Mouse (Mus musculus): ENCODE measurements around the gene Tmem121. TPM values are rescaled to one million over a fixed set of nuclear protein-coding genes. Genes with fewer than 3 reads are reported as not detected.

Tmem121 gene
- polyA plus RNA-seq, 1 experiment from 2014 or later, result 6.7 TPM

GRCm38 (mm10) chr12:113151661-113152271 lies 34.0 kb upstream of the Tmem121 start:
- H3K9ac ChIP-seq, result peak overlapping the region; percentile 49
- no peaks in the 10 kb centered on the region for H3K9me3 ChIP-seq
- peak overlapping the region; percentile 43 for H3K4me3 ChIP-seq (replicated peaks)
- H3K36me3 ChIP-seq, result 0 out of 2 replicates have a peak, but pooled peaks cover 4% of the 10 kb centered on the region
- no peak overlapping the region for H3K27ac ChIP-seq
- peaks cover 36% of the 10 kb centered on the region for H3K4me1 ChIP-seq (replicated peaks)
- WGBS, result under 1% methylated on average over 36 of the region's 36 CpGs
- peak overlapping the region; percentile 90 for H3K4me2 ChIP-seq (replicated peaks)
- peaks cover 6% of the 10 kb centered on the region for H3K27me3 ChIP-seq (replicated peaks)
- no peak for ATAC-seq

GRCm38 (mm10) chr12:113152272-113152661 lies 33.5 kb upstream of the Tmem121 start:
- Histone ChIP-seq H3K9me3 (no peaks in the 10 kb centered on the region), H3K4me2 (replicated peaks) (peak overlapping the region; percentile 90), H3K27me3 (replicated peaks) (peaks cover 6% of the 10 kb centered on the region), H3K4me1 (replicated peaks) (peaks cover 36% of the 10 kb centered on the region), H3K36me3 (0 out of 2 replicates have a peak, but pooled peaks cover 4% of the 10 kb centered on the region), H3K27ac (no peak overlapping the region), H3K4me3 (replicated peaks) (peak overlapping the region; percentile 43), H3K9ac (peak overlapping the region; percentile 49)
- 18% methylated on average over 19 of the region's 19 CpGs for WGBS
- ATAC-seq, result no peak

- no peak overlapping the region for H3K9ac ChIP-seq
- H3K4me1 ChIP-seq (replicated peaks), result peaks cover 38% of the 10 kb centered on the region
- WGBS, result 77% methylated on average over 6 of the region's 6 CpGs
- peaks cover 6% of the 10 kb centered on the region; the same call in 1 of the 2 replicates for H3K27me3 ChIP-seq (replicated peaks)
- H3K4me2 ChIP-seq (replicated peaks), result peak overlapping the region; percentile 90; the same call in 1 of the 2 replicates
- 0 out of 2 replicates have a peak, but pooled peaks cover 4% of the 10 kb centered on the region for H3K36me3 ChIP-seq
- ATAC-seq, result no peak
- no peak overlapping the region for H3K4me3 ChIP-seq (replicated peaks)
- no peaks in the 10 kb centered on the region for H3K9me3 ChIP-seq
- H3K27ac ChIP-seq, result no peak overlapping the region
Observed at GRCm38 (mm10) chr12:113152991-113153525, 32.7 kb upstream of the Tmem121 start.

DNA sequence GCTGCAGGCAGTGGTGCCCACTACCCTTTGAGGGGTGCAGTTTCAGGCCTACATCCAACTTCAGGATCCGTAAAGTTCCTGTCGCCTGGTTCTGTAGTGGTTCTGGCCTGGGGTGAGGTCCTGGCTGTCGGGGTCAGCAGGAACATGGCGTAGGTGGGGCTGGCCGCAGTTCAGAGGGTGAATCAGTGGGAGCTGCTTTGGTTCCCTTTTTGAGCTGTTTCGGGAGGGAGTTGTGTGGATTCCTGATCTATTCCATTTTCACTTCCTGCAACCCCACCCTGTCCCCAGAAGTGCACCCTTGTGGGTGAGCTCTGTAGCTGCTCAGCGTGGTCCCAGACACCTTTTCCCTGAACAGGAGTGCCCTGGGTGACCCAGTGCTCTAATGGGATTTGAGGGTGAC lies 31.8 kb upstream of the Tmem121 start:
- peaks cover 6% of the 10 kb centered on the region; the same call in 1 of the 2 replicates for H3K27me3 ChIP-seq (replicated peaks)
- H3K9ac ChIP-seq, result no peak overlapping the region
- ATAC-seq, result no peak
- no peak overlapping the region for H3K4me3 ChIP-seq (replicated peaks)
- peaks cover 30% of the 10 kb centered on the region for H3K4me1 ChIP-seq (replicated peaks)
- 94% methylated on average over 7 of the region's 7 CpGs for WGBS
- H3K9me3 ChIP-seq, result no peaks in the 10 kb centered on the region
- H3K27ac ChIP-seq, result no peak overlapping the region
- H3K4me2 ChIP-seq (replicated peaks), result no peak overlapping the region
- 0 out of 2 replicates have a peak, but pooled peaks cover 4% of the 10 kb centered on the region for H3K36me3 ChIP-seq

DNA sequence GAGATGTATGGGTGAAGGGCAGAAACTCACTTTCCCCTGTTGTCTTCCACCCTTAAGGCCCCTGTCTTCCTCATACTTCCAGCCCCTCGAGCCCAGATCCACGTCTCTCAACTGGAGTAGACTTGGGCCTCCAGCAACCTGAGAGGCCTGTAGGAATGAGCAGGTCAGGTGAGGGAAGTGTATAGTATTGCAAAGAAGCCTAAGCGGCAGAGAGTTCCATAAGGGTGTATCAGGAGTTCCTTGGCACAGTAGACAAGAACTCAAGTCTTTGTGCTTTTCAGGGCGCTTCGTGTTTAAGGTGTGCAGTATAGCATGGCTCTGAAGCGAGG lies 31.0 kb upstream of the Tmem121 start:
- peak overlapping the region; percentile 86 for H3K4me2 ChIP-seq (replicated peaks)
- 0 out of 2 replicates have a peak overlapping the region, but pooled peaks have one; percentile 51 for H3K9ac ChIP-seq
- H3K36me3 ChIP-seq, result 0 out of 2 replicates have a peak, but pooled peaks cover 4% of the 10 kb centered on the region
- H3K27ac ChIP-seq, result peak overlapping the region; percentile 87; the same call in 1 of the 2 replicates
- H3K27me3 ChIP-seq (replicated peaks), result peaks cover 3% of the 10 kb centered on the region; the same call in 1 of the 2 replicates
- H3K4me1 ChIP-seq (replicated peaks), result peaks cover 30% of the 10 kb centered on the region
- no peaks in the 10 kb centered on the region for H3K9me3 ChIP-seq
- peak overlapping the region; percentile 38; the same call in 1 of the 2 replicates for H3K4me3 ChIP-seq (replicated peaks)
- ATAC-seq, result no peak
- WGBS, result 78% methylated on average over 6 of the region's 6 CpGs

DNA sequence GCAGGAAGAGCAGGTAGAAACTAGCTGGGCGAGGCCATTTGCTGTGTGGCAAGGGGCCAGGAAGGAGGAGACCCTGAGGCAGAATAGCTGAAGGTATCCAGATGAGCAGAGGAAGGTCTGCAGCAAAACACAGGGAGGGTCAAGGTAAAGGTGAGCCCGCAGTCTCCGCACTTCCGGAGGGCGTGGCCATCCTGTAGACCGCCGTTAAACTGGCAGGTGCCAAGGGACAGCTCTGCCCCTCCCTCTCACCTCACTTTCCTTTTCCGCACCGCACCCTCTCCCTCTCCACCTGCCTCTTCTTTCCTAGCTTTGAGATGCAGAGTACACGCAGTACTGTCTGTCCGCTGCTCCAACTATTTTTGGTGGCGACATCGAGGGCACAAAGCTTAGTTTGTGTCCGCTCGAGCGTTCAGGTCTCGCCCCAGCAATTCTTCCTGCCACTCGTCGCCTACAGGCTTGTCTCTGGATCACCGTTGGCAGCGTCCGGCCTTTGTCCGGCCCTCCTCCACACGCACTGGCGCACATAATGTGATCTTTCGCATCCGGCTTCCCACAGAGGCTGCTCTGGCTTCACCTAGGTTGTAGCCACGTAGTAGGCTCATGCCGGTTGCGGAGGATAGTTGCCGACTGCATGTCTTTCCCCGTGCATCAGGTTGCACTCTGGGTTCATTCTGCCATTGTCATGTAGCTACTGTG lies 30.5 kb upstream of the Tmem121 start:
- ATAC-seq, result peak; percentile 4
- WGBS, result 4% methylated on average over 32 of the region's 32 CpGs
- 0 out of 2 replicates have a peak, but pooled peaks cover 4% of the 10 kb centered on the region for H3K36me3 ChIP-seq
- peak overlapping the region; percentile 86 for H3K4me2 ChIP-seq (replicated peaks)
- H3K27me3 ChIP-seq (replicated peaks), result peaks cover 3% of the 10 kb centered on the region; the same call in 1 of the 2 replicates
- peak overlapping the region; percentile 51 for H3K9ac ChIP-seq
- H3K4me1 ChIP-seq (replicated peaks), result peaks cover 30% of the 10 kb centered on the region
- H3K27ac ChIP-seq, result peak overlapping the region; percentile 87
- peak overlapping the region; percentile 38 for H3K4me3 ChIP-seq (replicated peaks)
- no peaks in the 10 kb centered on the region for H3K9me3 ChIP-seq

GRCm38 (mm10) chr12:113155887-113156539 lies 29.7 kb upstream of the Tmem121 start, which contains the start of gene Tedc1:
Tedc1 (plus strand) TSS chr12:113156421.
- 0 out of 2 replicates have a peak, but pooled peaks cover 4% of the 10 kb centered on the region for H3K36me3 ChIP-seq
- peak within 1 kb of the TSS; percentile 87 for H3K27ac ChIP-seq
- H3K4me1 ChIP-seq (replicated peaks), result peaks cover 30% of the 10 kb centered on the region
- peak within 1 kb of the TSS; percentile 65 for H3K4me3 ChIP-seq (replicated peaks)
- ATAC-seq, result peak; percentile 95
- H3K9me3 ChIP-seq, result no peaks in the 10 kb centered on the region
- H3K4me2 ChIP-seq (replicated peaks), result peak within 1 kb of the TSS; percentile 86
- H3K9ac ChIP-seq, result peak within 1 kb of the TSS; percentile 57
- no peaks in the 10 kb centered on the region for H3K27me3 ChIP-seq (replicated peaks)
- WGBS, result under 1% methylated on average over 46 of the region's 46 CpGs

DNA sequence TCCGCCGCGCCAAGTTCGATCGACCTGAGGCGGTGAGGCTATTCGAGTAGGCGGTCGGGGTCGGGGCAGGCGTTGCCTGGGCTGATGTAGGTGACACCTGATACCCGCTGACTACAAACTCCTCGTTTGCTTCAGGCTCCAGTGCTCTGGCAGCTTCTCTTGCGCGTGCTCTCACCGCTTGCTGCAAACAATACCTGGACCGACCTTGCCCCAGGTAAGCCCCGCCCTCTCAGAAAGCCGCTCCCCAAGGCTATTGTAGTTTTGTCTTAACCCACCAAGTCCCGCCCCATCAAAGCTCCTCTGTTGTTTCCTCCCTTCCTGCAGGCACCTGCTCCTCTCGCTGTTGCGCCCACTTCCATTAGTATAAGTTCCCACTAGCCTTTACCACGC lies 29.2 kb upstream of the Tmem121 start:
- Histone ChIP-seq H3K9ac (peak overlapping the region; percentile 57), H3K27me3 (replicated peaks) (no peaks in the 10 kb centered on the region), H3K4me1 (replicated peaks) (peaks cover 28% of the 10 kb centered on the region), H3K27ac (peak overlapping the region; percentile 79), H3K4me3 (replicated peaks) (peak overlapping the region; percentile 65), H3K9me3 (no peaks in the 10 kb centered on the region), H3K4me2 (replicated peaks) (peak overlapping the region; percentile 85), H3K36me3 (0 out of 2 replicates have a peak, but pooled peaks cover 4% of the 10 kb centered on the region)
- WGBS, result under 1% methylated on average over 23 of the region's 23 CpGs
- ATAC-seq, result peak; percentile 41

GRCm38 (mm10) chr12:113157002-113157401 lies 28.7 kb upstream of the Tmem121 start:
- Histone ChIP-seq H3K4me2 (replicated peaks) (peak overlapping the region; percentile 85), H3K9me3 (no peaks in the 10 kb centered on the region), H3K27ac (no peak overlapping the region), H3K4me1 (replicated peaks) (peaks cover 25% of the 10 kb centered on the region), H3K36me3 (0 out of 2 replicates have a peak, but pooled peaks cover 4% of the 10 kb centered on the region), H3K4me3 (replicated peaks) (peak overlapping the region; percentile 65), H3K27me3 (replicated peaks) (no peaks in the 10 kb centered on the region), H3K9ac (peak overlapping the region; percentile 57)
- WGBS, result 27% methylated on average over 8 of the region's 8 CpGs
- no peak for ATAC-seq

DNA sequence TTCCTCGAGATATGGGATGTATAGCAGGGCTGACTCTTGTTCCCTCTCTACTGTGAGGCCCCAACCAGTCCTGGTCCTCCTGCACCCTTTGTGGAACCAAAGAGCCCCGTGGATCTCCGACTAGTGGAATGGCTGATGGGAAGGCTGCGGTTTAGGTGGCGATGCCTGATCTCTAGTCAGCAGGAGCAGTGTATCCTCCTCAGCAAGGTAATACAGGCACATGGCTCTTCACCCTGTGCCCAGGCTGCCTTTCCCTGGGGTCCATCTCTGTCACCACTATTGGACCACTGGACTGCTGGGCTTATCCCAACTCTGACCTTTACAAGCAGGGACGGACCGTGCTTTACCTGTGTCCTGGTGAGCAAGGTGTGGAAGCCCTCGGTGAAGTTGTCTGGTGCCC lies 28.2 kb upstream of the Tmem121 start:
- Histone ChIP-seq H3K9ac (peak overlapping the region; percentile 57; the same call in 1 of the 2 replicates), H3K27me3 (replicated peaks) (no peaks in the 10 kb centered on the region), H3K9me3 (no peaks in the 10 kb centered on the region), H3K4me3 (replicated peaks) (peak overlapping the region; percentile 65; the same call in 1 of the 2 replicates), H3K4me1 (replicated peaks) (peaks cover 21% of the 10 kb centered on the region), H3K27ac (no peak overlapping the region), H3K36me3 (peaks cover 8% of the 10 kb centered on the region; the same call in 1 of the 2 replicates), H3K4me2 (replicated peaks) (peak overlapping the region; percentile 85)
- ATAC-seq, result no peak
- 83% methylated on average over 8 of the region's 8 CpGs for WGBS

DNA sequence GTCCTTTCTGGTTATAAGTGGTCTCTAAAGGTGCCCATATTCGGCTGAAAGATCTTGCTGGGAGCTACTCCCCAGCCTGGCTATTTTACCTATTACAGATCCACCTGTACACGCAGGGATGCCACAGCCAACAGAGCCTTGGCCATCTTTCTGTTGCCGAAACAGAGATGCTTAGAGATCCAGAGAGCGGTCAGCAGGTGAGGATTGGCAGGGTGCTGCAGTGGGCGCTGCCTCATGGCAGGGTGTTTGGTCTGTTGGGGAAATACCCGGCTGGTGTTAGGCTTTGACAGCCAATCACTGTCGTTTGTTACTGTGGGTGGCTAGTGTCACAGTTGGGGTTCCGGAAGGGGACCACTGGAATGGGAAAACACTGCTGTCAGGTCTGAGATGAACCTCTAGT lies 27.8 kb upstream of the Tmem121 start:
- Histone ChIP-seq H3K4me3 (replicated peaks) (no peak overlapping the region), H3K9me3 (no peaks in the 10 kb centered on the region), H3K9ac (no peak overlapping the region), H3K36me3 (peaks cover 9% of the 10 kb centered on the region; the same call in 1 of the 2 replicates), H3K27ac (no peak overlapping the region), H3K27me3 (replicated peaks) (no peaks in the 10 kb centered on the region), H3K4me2 (replicated peaks) (0 out of 2 replicates have a peak overlapping the region, but pooled peaks have one; percentile 85), H3K4me1 (replicated peaks) (peaks cover 21% of the 10 kb centered on the region)
- ATAC-seq, result no peak
- 91% methylated on average over 8 of the region's 8 CpGs for WGBS
